Mouse (Mus musculus): ENCODE data around the gene Npb. TPM values are rescaled to one million over a fixed set of nuclear protein-coding genes. Genes with fewer than 3 reads are reported as not detected.
"Not testable (repeated sequence)": the region's sequence is repeated elsewhere in the genome, so short reads cannot be mapped to it uniquely, and the experiment has no call there.

Npb gene
- total RNA-seq (2022) = 1 to 10 TPM in 2 of 4 experiments, not detected in 2; 1.1 to 1.8 TPM

- DNase-seq (ENCODE audit: low spot score in 2 of 2) = no peak
Measured at GRCm38 (mm10) chr11:120608241-120609034, at the start of gene Npb. TSS of gene Npb (plus strand) at chr11:120608477.

DNA sequence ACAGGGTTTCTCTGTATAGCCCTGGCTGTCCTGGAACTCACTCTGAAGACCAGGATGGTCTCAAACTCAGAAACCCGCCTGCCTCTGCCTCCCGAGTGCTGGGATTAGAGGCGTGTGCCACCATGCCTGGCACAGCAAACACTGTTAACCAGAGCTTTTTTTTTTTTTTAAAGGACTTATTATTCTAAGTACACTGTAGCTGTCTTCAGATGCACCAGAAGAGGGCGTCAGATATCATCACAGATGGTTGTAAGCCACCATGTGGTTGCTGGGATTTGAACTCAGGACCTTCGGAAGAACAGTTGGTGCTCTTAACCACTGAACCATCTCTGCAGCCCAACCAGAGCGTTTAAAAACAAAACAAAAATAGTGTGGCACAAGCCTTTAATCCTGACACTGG lies 49.4 kb upstream of the Npb start:
- not testable (repeated sequence) for DNase-seq (ENCODE audit: low spot score in 2 of 2)

DNA sequence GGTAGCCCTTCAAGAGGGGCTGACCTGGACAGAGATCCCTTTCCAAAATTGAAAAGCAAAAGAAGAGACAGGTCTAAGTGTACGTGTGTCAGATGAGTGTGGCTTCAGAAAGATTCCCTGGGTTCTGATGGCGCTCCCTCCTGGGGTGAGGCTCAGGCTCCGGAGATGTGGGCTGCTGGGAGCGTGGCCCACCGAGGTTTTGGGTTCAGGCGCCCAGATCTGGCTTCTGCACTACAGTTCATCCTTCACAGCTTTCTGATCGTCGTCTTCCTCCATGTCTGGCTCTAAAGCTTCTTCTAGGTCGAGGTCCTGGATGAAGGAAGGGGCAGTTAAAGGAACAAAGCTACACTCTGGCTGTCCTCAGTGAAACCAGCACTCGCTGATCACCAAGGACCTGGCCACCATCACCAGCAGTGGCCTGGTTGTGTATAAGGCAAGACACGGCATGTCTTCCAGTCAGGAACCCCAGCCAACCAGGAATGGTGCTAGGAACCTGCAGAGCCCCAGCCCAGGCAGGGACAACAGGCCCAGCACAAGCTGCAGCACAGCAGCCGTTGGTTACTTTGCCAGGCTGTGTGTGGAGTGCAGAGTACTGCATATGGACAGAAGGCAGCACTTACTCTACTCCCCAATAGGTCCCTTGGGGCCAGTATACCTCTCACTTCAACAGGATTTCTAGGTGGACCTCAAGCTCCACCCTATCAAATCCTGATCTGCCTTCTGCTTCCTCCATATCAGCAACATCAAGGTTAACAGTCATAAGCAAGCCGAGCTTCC lies 47.1 kb upstream of the Npb start:
- DNase-seq (ENCODE audit: low spot score in 2 of 2) = no peak

DNA sequence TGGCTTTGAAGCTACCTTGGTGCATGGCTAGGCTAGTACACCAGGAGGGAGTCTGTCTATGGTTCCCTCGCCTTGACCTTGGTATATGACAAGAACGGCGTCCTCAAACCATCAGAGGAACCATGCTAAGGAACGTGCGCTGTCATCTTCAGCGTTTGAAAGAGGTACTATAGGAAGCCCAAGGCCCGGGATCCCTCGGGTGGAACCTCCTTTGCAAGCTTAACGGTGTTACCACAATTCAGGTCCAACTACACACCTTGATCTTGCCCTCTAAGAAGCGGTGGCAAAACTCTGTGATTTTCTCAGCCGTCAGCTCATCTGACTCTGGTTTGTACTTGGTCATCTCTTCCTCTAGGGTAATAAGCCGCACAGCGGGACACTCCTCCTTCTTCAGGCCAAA lies 45.3 kb upstream of the Npb start:
- no peak for DNase-seq (ENCODE audit: low spot score in 2 of 2)

DNA sequence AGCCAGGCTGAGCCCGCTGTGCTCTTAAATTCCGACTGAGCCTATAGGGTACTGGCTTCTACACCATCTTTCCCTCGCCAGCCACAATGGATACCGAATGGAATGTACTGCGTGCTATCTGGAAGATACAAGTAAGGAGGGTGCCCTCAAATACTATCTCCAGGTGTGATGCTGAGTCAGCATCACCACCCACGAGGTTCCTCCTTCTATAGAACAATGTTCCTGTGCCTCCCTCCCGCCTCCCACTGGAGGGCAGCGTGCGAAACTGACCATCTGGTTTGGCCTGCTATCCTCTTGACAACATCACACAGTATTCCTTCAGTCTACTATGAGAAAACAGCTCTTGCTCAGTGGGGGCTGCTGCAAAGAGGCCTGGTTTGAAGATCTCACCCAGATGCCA lies 43.2 kb upstream of the Npb start:
- DNase-seq (ENCODE audit: low spot score in 2 of 2) = no peak

- DNase-seq (ENCODE audit: low spot score in 2 of 2) = no peak
Measured at GRCm38 (mm10) chr11:120568324-120568723, 40.0 kb upstream of the Npb start.

- DNase-seq (ENCODE audit: low spot score in 2 of 2) = no peak
Measured at GRCm38 (mm10) chr11:120571122-120571521, 37.2 kb upstream of the Npb start.

DNA sequence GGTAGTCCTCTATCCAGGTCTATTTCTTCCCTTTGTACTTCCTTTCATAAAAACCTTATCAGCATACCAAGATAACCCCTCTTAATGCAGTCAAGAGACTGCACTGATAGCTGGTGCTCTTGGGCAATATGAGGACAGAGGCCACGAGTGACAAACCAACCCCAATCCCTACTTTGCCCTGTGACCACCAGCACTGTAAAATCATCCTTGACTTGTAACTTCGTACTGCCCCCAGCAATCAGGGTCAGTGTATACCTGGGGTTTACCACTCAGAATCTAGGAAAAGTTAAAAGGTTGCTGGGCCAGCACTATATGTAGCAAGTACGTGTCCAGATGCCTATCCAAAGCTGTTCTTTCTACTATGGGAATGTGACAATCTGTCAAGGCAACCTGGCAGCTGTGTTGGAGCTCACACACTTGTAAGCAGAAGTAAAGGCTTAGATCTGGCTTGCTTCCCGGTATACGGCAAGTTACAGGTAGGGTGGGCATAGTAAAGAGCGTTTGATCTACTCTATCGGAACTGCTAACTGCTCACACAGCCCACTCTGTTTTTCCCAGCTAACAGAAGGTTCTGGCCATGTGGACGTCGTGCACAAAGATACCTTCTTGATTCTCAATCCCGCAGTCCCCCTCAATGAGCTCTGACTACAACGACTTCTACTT lies 36.4 kb upstream of the Npb start:
- DNase-seq (ENCODE audit: low spot score in 2 of 2) = no peak

DNA sequence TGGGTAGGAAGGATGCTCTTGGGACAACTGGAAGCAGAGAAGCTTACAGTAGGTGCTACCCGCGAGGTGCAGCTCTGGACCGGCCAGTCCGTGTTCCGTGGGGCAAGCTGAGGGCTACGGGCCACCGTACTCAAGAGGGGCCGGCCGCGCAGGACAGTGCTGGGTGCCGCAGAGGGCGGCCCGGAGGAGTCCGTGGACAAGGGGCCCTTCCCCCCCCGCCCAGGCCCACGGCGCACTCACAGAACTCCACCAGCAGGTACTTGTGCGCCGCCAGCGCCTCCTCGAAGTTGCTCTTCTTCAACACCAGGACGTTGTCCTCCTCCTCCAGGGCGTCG lies 35.9 kb upstream of the Npb start:
- DNase-seq (ENCODE audit: low spot score in 2 of 2) = no peak

- DNase-seq (ENCODE audit: low spot score in 2 of 2) = peak; percentile 97 to 100
Measured at GRCm38 (mm10) chr11:120572752-120573584, 35.3 kb upstream of the Npb start, which contains the start of gene P4hb. TSS of gene P4hb (minus strand) at chr11:120573253.

- no peak for DNase-seq (ENCODE audit: low spot score in 2 of 2)
Measured at GRCm38 (mm10) chr11:120573585-120574277, 34.5 kb upstream of the Npb start.

DNA sequence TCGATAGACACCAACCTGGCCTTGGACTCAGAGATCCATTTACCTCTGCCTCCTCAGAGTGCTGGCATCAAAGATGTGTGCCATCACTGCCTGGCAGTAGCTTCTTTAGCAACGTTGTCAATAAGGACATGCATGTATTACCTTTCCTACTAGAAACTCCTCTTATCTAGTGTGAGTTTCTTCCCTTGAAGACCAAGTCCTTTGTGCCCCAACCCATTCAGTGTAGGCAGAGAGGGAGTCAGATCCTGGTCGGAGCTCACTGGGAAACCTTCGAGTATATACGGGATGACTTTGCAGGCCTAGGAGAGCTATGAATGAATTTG lies 34.0 kb upstream of the Npb start:
- DNase-seq (ENCODE audit: low spot score in 2 of 2) = no peak

- DNase-seq (ENCODE audit: low spot score in 2 of 2) = no peak
Measured at GRCm38 (mm10) chr11:120575046-120575445, 33.2 kb upstream of the Npb start.

GRCm38 (mm10) chr11:120575940-120576339 lies 32.3 kb upstream of the Npb start:
- DNase-seq (ENCODE audit: low spot score in 2 of 2) = no peak

DNA sequence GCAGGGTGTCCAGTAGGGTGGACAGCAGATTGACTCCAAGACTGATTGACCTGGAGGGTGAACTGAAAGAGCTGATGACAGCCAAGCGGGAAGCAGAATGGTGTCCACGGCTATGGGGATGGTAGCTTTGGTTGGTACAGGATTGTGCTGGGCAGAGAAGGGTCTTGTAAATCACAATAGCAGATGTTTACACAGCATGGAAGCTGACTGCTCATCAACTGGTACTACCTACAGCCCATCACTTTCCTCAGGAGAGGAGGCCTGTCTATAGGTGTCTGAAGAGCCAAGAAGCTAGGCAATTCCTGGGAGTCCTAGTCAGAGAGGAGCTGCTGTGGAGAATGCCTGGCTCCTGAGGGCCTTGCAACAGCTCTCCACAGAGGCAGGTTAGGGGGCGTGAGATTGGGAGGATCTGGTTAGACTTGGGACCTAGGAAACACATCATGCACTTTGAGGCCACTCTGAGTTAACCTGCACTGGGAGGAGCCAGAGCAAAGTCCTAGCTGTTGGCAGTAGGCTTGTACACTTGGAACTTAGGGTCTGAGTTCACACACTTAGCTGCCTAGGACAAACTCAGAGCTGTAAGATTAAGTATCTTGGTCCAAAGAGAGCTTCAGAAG lies 31.8 kb upstream of the Npb start:
- DNase-seq (ENCODE audit: low spot score in 2 of 2) = no peak

DNA sequence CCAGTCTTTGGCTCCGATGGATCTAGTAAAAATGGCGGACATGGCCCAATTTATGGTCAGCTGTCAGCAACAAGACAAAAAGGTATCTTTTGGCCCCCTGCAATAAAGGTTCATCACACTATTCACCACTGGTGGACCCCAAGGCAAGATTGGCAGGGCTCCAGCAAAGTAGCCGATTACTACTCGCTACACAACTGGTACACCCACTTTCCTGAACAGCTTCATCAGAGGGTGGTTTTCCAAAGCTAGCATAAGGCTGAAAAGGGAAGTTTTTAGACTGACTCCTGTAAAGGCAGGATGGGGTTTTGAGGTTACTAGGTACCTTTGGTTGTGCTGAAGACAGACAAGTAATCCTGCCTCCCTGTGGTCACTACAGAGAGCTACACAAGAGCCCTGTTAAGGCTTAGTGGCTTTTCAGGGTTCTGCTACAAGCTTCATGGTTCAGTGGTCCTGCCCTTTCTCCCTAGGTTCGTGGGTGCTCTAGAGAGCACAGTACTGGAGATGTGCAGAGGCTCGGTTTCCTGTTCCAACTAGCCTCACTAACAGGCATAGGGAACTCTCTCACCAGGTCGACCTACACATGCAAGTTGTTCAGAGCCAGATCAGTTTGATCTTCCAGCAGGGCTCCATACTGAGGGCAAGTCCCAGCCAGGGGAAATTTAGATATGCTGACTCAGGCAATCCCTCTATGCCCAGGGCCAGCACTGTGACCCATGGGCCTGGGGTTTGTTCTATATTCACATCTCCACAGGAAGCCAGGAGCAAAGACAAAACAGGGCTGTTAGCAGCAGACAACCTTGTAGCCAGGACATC lies 30.9 kb upstream of the Npb start:
- no peak for DNase-seq (ENCODE audit: low spot score in 2 of 2)

DNA sequence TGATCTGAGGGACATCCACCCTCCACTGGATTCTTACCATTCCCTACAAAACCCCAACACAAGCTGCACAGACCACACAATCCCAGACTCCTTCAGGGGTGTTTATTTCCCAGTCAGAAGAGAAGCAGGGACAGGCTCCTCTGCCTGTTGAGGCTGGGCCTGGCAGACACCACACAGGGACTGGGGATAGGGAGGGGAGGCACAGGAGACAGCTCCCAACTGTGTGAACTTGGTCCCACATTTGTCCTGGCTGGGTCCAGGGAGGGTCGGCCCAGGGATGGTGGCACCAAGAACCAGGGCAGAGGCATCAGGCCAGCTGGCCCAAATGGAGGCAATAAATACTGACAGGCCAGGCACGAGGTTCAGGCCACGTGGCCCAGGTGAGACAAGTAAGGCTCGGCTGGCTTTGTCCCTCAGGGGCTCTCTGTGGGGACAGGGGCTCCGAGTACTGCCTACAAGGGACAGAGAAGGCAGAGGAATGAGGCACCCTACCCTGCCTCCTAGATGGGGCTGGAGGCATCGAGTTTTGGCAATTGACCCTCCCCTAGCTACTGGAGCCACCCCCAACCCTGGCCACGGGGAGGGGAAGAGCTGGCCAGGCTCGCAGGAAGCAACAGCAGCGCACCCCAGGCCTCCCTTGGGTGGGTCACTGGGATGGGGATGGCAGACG lies 30.1 kb upstream of the Npb start:
- no peak for DNase-seq (ENCODE audit: low spot score in 2 of 2)

- no peak for DNase-seq (ENCODE audit: low spot score in 2 of 2)
Measured at GRCm38 (mm10) chr11:120578694-120579243, 29.5 kb upstream of the Npb start.

Data from left cerebral cortex, adult 8-10 months (tissue).